Mouse (Mus musculus) hindbrain, embryonic 11.5 days (tissue): Measurements from ENCODE around the gene Pcid2. TPM values are rescaled to one million over a fixed set of nuclear protein-coding genes. Genes with fewer than 3 reads are reported as not detected.
"Not testable (repeated sequence)": the region's sequence is repeated elsewhere in the genome, so short reads cannot be mapped to it uniquely, and the experiment has no call there.

Source experiments
- ATAC-seq: fragments of 200-750 bp; cut with Nextera tagmentation; 2 replicates; pipeline ENCODE4 v1.8.0; 2017; ENCODE audit warnings: mild to moderate bottlenecking, moderate TSS enrichment, moderate library complexity; ENCODE audit not compliant: low FRiP score
- DNase-seq: peaks from one replicate; pipeline ENCODE4 v3.0.0-alpha.2; 2015; ENCODE audit warnings: low spot score
- H3K27ac ChIP-seq: fragments of 300-500 bp; sonication (generic); 2 replicates; pipeline ENCODE4 v1.5.1; 2014; ENCODE audit warnings: mild to moderate bottlenecking, low read depth, low read length
- H3K27me3 ChIP-seq: fragments of 300-500 bp; sonication (generic); 2 replicates; pipeline ENCODE4 v1.6.1; 2014; ENCODE audit warnings: mild to moderate bottlenecking, low read length, moderate library complexity, mixed read lengths; ENCODE audit not compliant: control insufficient read depth, insufficient read depth
- H3K36me3 ChIP-seq: fragments of 300-500 bp; sonication (generic); 2 replicates; pipeline ENCODE4 v1.6.1; 2014; ENCODE audit warnings: mild to moderate bottlenecking, low read length, moderate library complexity, mixed read lengths; ENCODE audit not compliant: control insufficient read depth, insufficient read depth
- H3K4me1 ChIP-seq: fragments of 300-500 bp; sonication (generic); replicated peaks from 2 replicates; pipeline ENCODE4 v1.6.1; 2014; ENCODE audit warnings: low read length, mixed read lengths; ENCODE audit not compliant: control insufficient read depth, insufficient read depth
- H3K4me2 ChIP-seq: fragments of 300-500 bp; sonication (generic); replicated peaks from 2 replicates; pipeline ENCODE4 v1.6.1; 2014; ENCODE audit warnings: mild to moderate bottlenecking, low read depth, low read length
- H3K4me3 ChIP-seq: fragments of 300-500 bp; sonication (generic); 2 replicates; pipeline ENCODE4 v1.5.1; 2014; ENCODE audit warnings: low read depth, low read length
- H3K9ac ChIP-seq: fragments of 300-500 bp; sonication (generic); 2 replicates; pipeline ENCODE4 v1.6.1; 2014; ENCODE audit warnings: low read depth, low read length
- H3K9me3 ChIP-seq: fragments of 300-500 bp; sonication (generic); 2 replicates; pipeline ENCODE4 v1.6.1; 2016; ENCODE audit warnings: low read length; ENCODE audit not compliant: control insufficient read depth
- WGBS: fragments of 180-500 bp; shearing (Covaris S2); extraction: QIAGEN DNeasy Blood & Tissue Kit; methylation state at CpG from one replicate; pipeline ENCODE4 v1.1.7; 2014; 5-methylcytosine and 5-hydroxymethylcytosine counted together
- polyA plus RNA-seq: library from polyadenylated mRNA; unstranded; fragments of >200 nt; fragmentation: Nextera tagmentation; extraction: Ambion mirVana; gene quantifications from 2 replicates; pipeline ENCODE4 v1.2.1, GENCODE M21; 2014

The Pcid2 gene
- polyA plus RNA-seq, 1 experiment from 2014 or later: 56.3 TPM

DNA sequence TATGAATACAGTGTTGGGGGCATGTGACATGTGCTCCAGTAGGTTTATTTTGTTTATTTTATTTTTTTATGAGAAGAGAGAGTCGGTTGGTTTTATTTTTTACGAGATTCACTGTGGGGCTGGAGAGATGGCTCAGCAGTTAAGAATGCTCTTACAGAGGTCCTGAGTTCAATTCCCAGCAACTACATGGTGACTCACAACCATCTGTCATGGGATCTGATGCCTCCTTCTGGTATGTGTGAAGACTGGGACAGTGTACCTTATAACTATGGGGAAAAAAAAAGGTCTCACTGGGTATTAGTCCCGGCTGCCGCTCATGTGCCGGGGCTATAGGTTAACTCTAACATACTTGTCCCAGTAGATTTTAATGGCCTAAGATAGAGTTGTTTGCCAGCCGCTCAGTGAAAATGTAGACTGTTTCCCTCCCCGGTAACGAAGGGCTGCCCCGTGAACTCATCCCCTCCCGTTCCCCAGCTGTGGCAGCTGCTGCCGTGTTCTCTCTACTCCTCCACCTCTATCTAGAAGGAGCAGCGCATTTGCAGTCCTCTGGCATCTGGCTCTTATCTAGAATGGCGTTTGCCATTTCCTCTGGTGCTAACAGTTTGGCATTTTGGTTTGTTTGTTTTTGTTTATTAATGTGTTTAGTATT is 2.9 kb upstream of the Pcid2 start:
- Histone ChIP-seq H3K36me3 (no peaks in the 10 kb centered on the region), H3K9ac (no peak overlapping the region), H3K4me1 (peaks cover 5% of the 10 kb centered on the region), H3K27me3 (no peaks in the 10 kb centered on the region), H3K9me3 (no peaks in the 10 kb centered on the region), H3K4me3 (no peak overlapping the region), H3K4me2 (no peak overlapping the region), H3K27ac (no peak overlapping the region)
- 93% methylated on average over 13 of the region's 13 CpGs for WGBS
- no peak for ATAC-seq
- DNase-seq: no peak

DNA sequence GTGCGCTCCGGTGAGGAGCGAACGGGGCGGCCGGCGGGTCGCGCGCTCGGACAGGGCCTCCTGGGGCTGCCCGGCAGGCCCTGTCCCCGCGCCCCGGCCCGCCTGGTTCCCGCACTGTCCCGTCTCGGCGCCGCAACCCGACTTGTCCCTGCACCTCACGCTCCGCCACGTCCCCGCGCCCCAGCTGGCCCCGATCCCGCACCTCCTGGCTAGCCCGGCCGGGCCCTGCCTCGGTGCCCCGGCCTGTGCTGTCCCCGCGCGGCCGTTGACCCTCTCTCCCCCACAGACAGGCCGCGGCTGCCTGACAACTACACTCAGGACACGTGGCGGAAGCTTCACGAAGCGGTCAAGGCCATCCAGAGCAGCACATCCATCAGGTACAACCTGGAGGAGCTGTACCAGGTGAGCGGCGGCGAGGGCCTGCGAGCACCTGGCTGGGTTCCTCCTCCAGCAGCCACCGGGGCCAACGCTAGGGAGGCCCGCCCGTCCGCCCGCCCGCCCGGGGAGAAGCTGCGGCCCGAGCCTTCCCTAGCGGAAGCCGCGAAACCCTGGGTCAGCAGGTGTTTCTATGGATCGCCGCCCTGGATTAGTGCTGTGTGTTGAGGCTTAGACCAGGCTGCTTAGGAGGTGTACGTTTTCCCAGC is 771 bp upstream of the Pcid2 start:
- Histone ChIP-seq H3K27me3 (no peaks in the 10 kb centered on the region), H3K27ac (peak overlapping the region; percentile 70), H3K4me3 (peak overlapping the region; percentile 86), H3K4me2 (peak overlapping the region; percentile 79), H3K36me3 (no peaks in the 10 kb centered on the region), H3K4me1 (peaks cover 5% of the 10 kb centered on the region), H3K9ac (peak overlapping the region; percentile 91), H3K9me3 (no peaks in the 10 kb centered on the region)
- peak; percentile 72 for ATAC-seq
- under 1% methylated on average over 37 of the region's 63 CpGs for WGBS
- DNase-seq: no peak

DNA sequence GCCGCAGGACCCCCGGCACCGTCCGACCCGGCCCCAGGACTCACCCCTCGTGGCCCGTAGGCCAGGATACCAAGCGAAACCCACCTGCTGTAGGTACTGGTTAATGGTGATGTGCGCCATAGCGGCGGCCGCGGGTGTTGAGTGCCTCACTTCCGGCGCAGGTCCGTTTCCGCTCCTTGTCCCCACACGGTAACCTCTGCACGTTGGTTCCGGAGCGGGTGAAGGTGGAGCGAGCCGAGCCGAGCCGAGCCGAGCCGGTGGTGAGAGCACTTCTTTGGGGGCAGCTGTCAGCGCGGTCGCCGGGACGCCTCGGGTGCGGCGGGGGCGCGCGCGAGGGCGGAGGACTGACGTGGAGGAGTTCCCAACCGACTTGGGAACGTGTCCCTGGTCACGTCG is 570 bp downstream of the Pcid2 start:
- WGBS: under 1% methylated on average over 44 of the region's 45 CpGs

GRCm38 (mm10) chr8:13077542-13077941 is 27.7 kb downstream of the Pcid2 start:
- H3K9me3 ChIP-seq: no peaks in the 10 kb centered on the region
- H3K27ac ChIP-seq: no peak overlapping the region
- H3K9ac ChIP-seq: no peak overlapping the region
- peaks cover 18% of the 10 kb centered on the region; the same call in 1 of the 2 replicates for H3K36me3 ChIP-seq
- 85% methylated on average over 7 of the region's 7 CpGs for WGBS
- DNase-seq: no peak
- no peak for ATAC-seq
- no peak overlapping the region for H3K4me2 ChIP-seq
- H3K4me3 ChIP-seq: no peak overlapping the region
- H3K4me1 ChIP-seq: no peaks in the 10 kb centered on the region
- H3K27me3 ChIP-seq: no peaks in the 10 kb centered on the region

More for the DNA sequence above, 570 bp downstream of the Pcid2 start:
- H3K4me2 ChIP-seq: peak overlapping the region; percentile 90
- no peaks in the 10 kb centered on the region for H3K36me3 ChIP-seq
- DNase-seq: peak; percentile 90
- H3K9me3 ChIP-seq: no peaks in the 10 kb centered on the region
- H3K27ac ChIP-seq: peak overlapping the region; percentile 73
- peak overlapping the region; percentile 92 for H3K9ac ChIP-seq
- peak; percentile 77 for ATAC-seq
- no peaks in the 10 kb centered on the region for H3K27me3 ChIP-seq
- peak overlapping the region; percentile 86 for H3K4me3 ChIP-seq
- peaks cover 5% of the 10 kb centered on the region for H3K4me1 ChIP-seq

DNA sequence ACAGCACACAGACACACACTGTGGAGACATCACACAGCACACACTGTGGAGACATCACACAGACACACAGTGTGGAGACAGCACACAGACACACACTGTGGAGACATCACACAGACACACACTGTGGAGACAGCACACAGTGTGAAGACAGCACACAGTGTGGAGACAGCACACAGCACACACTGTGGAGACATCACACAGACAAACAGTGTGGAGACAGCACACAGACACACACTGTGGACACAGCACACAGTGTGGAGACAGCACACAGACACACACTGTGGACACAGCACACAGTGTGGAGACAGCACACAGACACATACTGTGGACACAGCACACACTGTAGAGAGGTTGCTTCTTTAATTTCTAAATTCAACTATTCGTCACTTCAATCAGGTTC is 29.7 kb downstream of the Pcid2 start:
- not testable (repeated sequence) for H3K27me3 ChIP-seq, ATAC-seq, H3K27ac ChIP-seq, H3K4me2 ChIP-seq, DNase-seq, H3K4me1 ChIP-seq, H3K9me3 ChIP-seq, H3K9ac ChIP-seq, H3K4me3 ChIP-seq
- H3K36me3 ChIP-seq: peaks cover 15% of the 10 kb centered on the region; the same call in 1 of the 2 replicates
- WGBS: 95% methylated on average over 1 of the region's 1 CpGs

DNA sequence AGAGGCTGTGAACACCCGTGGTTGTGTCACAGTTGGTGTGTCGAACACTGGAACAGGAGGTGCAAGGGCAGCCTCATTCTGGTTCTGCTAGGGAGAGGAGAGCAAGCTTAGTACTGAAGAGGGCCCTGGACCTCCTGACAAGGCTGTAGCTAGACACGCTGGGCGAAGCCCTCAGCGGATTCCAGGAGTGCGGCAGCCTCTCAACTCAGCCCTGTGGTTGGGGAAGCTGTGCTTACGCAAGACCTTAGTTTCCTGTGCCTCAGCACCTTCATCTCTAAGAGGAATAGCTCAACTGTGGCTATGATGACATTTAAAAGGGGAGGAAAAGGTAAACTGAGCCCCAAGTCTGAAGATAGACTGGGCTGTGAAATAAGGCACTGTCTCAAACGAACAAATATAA is 30.2 kb downstream of the Pcid2 start:
- 96% methylated on average over 8 of the region's 8 CpGs for WGBS

GRCm38 (mm10) chr8:13073255-13073654 is 32.0 kb downstream of the Pcid2 start:
- no peak overlapping the region for H3K4me3 ChIP-seq
- WGBS: 91% methylated on average over 11 of the region's 11 CpGs
- peaks cover 8% of the 10 kb centered on the region; the same call in 1 of the 2 replicates for H3K36me3 ChIP-seq
- no peaks in the 10 kb centered on the region for H3K9me3 ChIP-seq
- no peaks in the 10 kb centered on the region for H3K27me3 ChIP-seq
- no peak overlapping the region for H3K9ac ChIP-seq
- H3K27ac ChIP-seq: no peak overlapping the region
- H3K4me2 ChIP-seq: no peak overlapping the region
- no peak for ATAC-seq
- no peak for DNase-seq
- H3K4me1 ChIP-seq: no peaks in the 10 kb centered on the region

More for the DNA sequence above, 30.2 kb downstream of the Pcid2 start:
- Histone ChIP-seq H3K4me1 (no peaks in the 10 kb centered on the region), H3K9me3 (no peaks in the 10 kb centered on the region), H3K9ac (no peak overlapping the region), H3K27me3 (no peaks in the 10 kb centered on the region), H3K4me2 (no peak overlapping the region), H3K36me3 (peaks cover 15% of the 10 kb centered on the region; the same call in 1 of the 2 replicates), H3K4me3 (no peak overlapping the region), H3K27ac (no peak overlapping the region)
- no peak for DNase-seq
- no peak for ATAC-seq

DNA sequence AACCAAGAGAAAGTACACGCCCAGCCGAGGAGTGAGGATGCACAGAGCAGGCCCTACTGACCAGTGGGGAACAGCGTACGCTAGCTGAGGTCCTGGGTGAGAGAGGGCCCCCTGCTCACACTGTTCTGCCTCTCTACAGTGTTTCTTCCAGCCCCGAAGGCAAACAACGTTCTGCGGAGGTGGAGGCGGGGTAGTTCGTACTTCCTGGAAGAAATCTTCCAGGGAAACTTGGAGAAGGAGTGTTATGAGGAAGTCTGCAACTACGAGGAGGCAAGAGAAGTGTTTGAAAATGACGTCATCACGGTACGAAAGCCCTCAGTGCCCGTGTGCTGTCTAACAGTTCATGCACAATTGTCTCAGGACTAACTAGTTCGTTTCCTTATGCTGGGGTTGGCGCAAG is 42.1 kb downstream of the Pcid2 start:
- WGBS: 81% methylated on average over 16 of the region's 16 CpGs
- H3K4me1 ChIP-seq: no peaks in the 10 kb centered on the region
- no peaks in the 10 kb centered on the region for H3K27me3 ChIP-seq
- no peaks in the 10 kb centered on the region for H3K36me3 ChIP-seq
- no peak overlapping the region for H3K4me2 ChIP-seq
- H3K9me3 ChIP-seq: no peaks in the 10 kb centered on the region
- H3K9ac ChIP-seq: no peak overlapping the region
- DNase-seq (no peak), ATAC-seq (no peak)
- H3K27ac ChIP-seq: no peak overlapping the region
- no peak overlapping the region for H3K4me3 ChIP-seq
